ENCODE assay signal across 11 mouse cellular contexts in genomic region chr2:170836862-170837261, GRCm38 (mm10).
DNase-seq lines count a peak whose midpoint lies in the region; ATAC-seq and TF ChIP-seq lines count a peak whose summit lies in the region.
"Had no signal": no experiment of that assay in that cellular context is flagged by ENCODE, and none has a peak within 500 bp of the region (broad histone marks: within the 10 kb centered on the region; RNA-seq: fewer than 3 reads in every experiment).

No protein-coding gene starts in this region.

- no peaks in the 10 kb centered on the region for H3K9me3 ChIP-seq in hindbrain, embryonic 13.5 days
- no peaks in the 10 kb centered on the region for H3K9me3 ChIP-seq in neural tube, embryonic 15.5 days (replicated peaks)
- H3K9me3 ChIP-seq: limb, embryonic 10.5 days; lung, embryonic 15.5 days had no signal

- 11% methylated on average over 10 of the region's 10 CpGs for WGBS in hindbrain, embryonic 13.5 days
- 17% methylated on average over 10 of the region's 10 CpGs for WGBS in neural tube, embryonic 15.5 days

- TF ChIP-seq CTCF in left cerebral cortex, adult 2 months (IDR thresholded peaks at IDR 0.05): no peak

- peak; percentile 25; the same call in 1 of the 2 replicates for ATAC-seq in hindbrain, embryonic 13.5 days (ENCODE audit: low FRiP score)
- ATAC-seq in neural tube, embryonic 15.5 days (ENCODE audit: low FRiP score): 0 out of 2 replicates have a peak, but pooled peaks have one; percentile 16

- intact Hi-C loops in left cerebral cortex, postnatal 4 days (cut with DNase I): no loop called here
- intact Hi-C loops in left cerebral cortex, adult 2 months (cut with DNase I): no loop called here

- H3K4me2 ChIP-seq in hindbrain, embryonic 13.5 days: no peak overlapping the region
- H3K4me2 ChIP-seq in neural tube, embryonic 15.5 days: no peak overlapping the region
- H3K4me2 ChIP-seq: lung, embryonic 15.5 days had no signal

- no peak overlapping the region for H3K9ac ChIP-seq in hindbrain, embryonic 13.5 days
- no peak overlapping the region for H3K9ac ChIP-seq in neural tube, embryonic 15.5 days (replicated peaks)
- H3K9ac ChIP-seq: lung, embryonic 15.5 days had no signal

- H3K36me3 ChIP-seq in hindbrain, embryonic 13.5 days: no peaks in the 10 kb centered on the region
- no peaks in the 10 kb centered on the region for H3K36me3 ChIP-seq in neural tube, embryonic 15.5 days
- H3K36me3 ChIP-seq: limb, embryonic 10.5 days; lung, embryonic 15.5 days had no signal

- H3K27me3 ChIP-seq in hindbrain, embryonic 13.5 days: no peaks in the 10 kb centered on the region
- no peaks in the 10 kb centered on the region for H3K27me3 ChIP-seq in neural tube, embryonic 15.5 days (replicated peaks)
- H3K27me3 ChIP-seq: lung, embryonic 15.5 days had no signal

- no peak overlapping the region for H3K4me3 ChIP-seq in left cerebral cortex, adult 2 months
- no peak overlapping the region for H3K4me3 ChIP-seq in hindbrain, embryonic 13.5 days
- no peak overlapping the region for H3K4me3 ChIP-seq in neural tube, embryonic 15.5 days (replicated peaks)
- H3K4me3 ChIP-seq: limb, embryonic 10.5 days; lung, embryonic 15.5 days had no signal

- peaks cover 38% of the 10 kb centered on the region for H3K4me1 ChIP-seq in hindbrain, embryonic 13.5 days (replicated peaks)
- H3K4me1 ChIP-seq in neural tube, embryonic 15.5 days: peaks cover 35% of the 10 kb centered on the region

- peak; percentile 69 for DNase-seq in left cerebral cortex, postnatal 4 days
- DNase-seq in left cerebral cortex, adult 2 months (ENCODE audit: extremely low spot score in 1 of 2, low spot score in 2 of 2): no peak
- peak; percentile 57 to 65 for DNase-seq in cerebellum, postnatal 36 days
- DNase-seq in right cerebral cortex, postnatal 36 days (ENCODE audit: low spot score in 2 of 2): no peak
- DNase-seq in kidney, postnatal 10 days: no peak
- DNase-seq in gastrocnemius, adult 18-20 months (ENCODE audit: low spot score): no peak
- DNase-seq: kidney, adult 9 months had no signal

- no peak overlapping the region for H3K27ac ChIP-seq in left cerebral cortex, adult 2 months
- H3K27ac ChIP-seq in hindbrain, embryonic 13.5 days: peak overlapping the region; percentile 76
- H3K27ac ChIP-seq in neural tube, embryonic 15.5 days (replicated peaks): peak overlapping the region; percentile 51; the same call in 1 of the 2 replicates
- H3K27ac ChIP-seq: lung, embryonic 15.5 days had no signal

Comparison
In these comparisons a context has a peak if more than half of its experiments do, and no peak if none do; other contexts are left out.
1. DNase-seq: peak in left cerebral cortex, postnatal 4 days (single experiment) and cerebellum, postnatal 36 days (2 of 2); none in left cerebral cortex, adult 2 months (0 of 2), right cerebral cortex, postnatal 36 days (0 of 2), kidney, postnatal 10 days (single experiment) and gastrocnemius, adult 18-20 months (single experiment).